Mouse (Mus musculus) naive thymus-derived CD4-positive, alpha-beta T cell, adult 2 months (primary cell): Measurements from ENCODE around the gene Serinc5.
"Not testable (repeated sequence)": the region's sequence is repeated elsewhere in the genome, so short reads cannot be mapped to it uniquely, and the experiment has no call there.

ENCODE experiments used
- DNase-seq: peaks from one replicate; pipeline ENCODE4 v3.0.0-alpha.2; 2011; ENCODE audit warnings: low read depth

Gene Serinc5

GRCm38 (mm10) chr13:92668214-92668985 lies 57.5 kb downstream of the Serinc5 start:
- DNase-seq = no peak

DNA sequence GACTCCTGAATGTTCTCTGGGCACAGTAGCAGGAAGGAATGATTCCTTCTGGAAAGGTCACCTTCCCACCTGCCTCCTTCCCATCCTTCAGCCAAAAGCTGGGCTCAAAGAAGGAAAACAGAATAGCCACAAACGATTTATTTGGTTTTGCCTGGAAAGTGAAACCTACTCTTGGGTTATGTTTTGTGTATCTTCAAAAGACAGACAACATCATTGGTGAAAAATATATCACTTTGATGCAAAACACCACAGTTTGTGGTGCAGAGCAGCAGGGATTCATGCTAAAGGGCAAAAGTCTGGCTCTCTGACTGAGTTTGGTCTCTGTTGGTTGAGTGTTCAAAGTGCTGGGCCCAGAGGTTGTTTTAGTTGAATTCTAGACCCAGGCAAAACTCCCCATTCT lies 60.8 kb downstream of the Serinc5 start:
- peak; percentile 37 for DNase-seq

DNA sequence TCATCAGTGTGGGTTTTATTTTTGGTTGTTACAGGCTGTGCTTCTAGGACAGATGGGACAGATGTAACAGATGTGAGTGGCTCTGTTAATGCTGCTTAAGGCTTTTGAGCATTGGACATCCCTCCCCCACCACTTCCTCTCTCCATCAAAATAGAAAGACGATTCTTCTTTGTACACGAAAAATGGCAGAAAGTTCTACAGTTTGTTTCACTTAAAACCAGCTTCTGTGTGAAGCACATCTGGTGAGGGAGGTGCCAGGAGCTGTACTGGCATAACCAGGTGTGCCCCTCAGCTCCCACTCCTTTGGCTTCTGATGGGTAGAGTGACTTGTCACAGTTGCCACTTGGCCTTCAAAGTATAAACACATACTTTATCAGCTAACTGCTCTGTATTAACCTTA lies 63.8 kb downstream of the Serinc5 start:
- peak; percentile 33 for DNase-seq

- peak; percentile 4 for DNase-seq
Measured at GRCm38 (mm10) chr13:92675308-92675707, 64.4 kb downstream of the Serinc5 start.

DNA sequence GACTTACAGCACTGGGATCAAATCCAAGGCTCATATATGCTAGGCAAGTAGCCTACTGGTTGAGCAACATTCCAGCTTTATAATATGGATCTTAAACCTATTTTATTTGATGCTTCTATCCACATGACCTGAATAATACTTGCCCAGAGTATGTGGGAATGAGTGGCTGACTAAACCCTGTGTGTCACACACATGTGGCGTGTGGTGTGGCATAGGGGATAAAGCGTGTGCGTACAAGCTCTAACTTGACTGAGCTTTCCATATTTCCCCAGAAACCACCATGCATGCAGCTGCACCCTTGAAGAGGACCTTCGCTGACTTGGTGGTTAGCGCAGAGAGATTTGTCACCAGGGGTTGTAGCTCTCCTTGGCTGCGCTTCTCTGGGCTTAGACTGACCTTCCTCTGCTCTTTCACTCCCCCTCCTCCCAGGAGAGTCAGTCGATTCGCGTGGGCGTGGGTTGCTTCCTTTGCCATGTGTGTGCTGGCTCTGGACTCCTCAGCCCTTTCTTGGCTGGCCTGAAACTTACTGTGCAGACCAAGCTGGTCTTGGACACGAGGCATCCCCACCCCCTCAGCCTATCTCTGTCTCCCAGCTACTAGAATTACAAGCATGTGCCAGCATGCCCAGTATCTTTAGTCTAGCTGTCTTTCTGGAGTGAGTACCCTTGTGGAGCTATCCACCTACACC lies 65.2 kb downstream of the Serinc5 start:
- no peak for DNase-seq

- no peak for DNase-seq
Measured at GRCm38 (mm10) chr13:92677656-92678055, 66.8 kb downstream of the Serinc5 start.

- no peak for DNase-seq
Measured at GRCm38 (mm10) chr13:92679661-92680060, 68.8 kb downstream of the Serinc5 start.

DNA sequence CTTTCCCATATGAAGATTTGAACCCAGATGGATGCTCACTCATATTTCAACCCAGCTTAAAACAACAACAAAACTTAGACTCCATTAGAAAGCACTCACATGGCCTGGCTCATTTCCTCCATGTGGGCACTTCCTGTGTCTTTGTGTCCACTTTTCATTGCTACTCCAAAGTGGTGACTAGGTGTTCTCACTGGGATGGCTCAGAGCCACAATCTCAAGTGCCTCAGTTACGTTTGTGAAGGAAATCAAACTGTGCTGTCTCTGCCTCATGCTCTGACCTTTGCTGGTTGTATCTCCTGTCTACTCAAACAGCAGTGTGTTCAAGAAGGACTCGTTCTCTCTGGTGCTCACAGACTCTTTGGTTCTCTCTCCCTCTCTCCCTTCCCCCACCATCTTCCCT lies 70.7 kb downstream of the Serinc5 start:
- DNase-seq = no peak

- no peak for DNase-seq
Measured at GRCm38 (mm10) chr13:92682833-92683232, 71.9 kb downstream of the Serinc5 start.

DNA sequence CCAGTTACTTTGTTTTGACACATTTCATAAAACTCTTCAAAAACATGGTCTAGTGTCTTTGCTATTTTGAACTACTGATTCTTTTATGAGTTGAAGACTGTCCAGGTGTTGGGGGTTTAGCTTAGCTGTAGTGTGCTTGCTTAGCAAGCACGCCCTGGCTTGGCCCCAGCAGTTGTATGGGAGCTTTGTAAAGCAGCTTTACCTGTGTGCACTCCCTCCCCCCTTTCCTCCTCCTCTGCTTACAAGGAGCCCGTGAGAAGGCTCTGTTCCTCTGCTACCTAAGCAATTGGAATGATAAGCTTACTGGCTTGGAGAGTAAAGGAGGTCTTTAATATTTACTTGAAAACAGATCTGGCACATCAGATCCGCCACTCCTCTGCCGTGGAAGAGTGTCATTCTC lies 72.6 kb downstream of the Serinc5 start:
- no peak for DNase-seq

DNA sequence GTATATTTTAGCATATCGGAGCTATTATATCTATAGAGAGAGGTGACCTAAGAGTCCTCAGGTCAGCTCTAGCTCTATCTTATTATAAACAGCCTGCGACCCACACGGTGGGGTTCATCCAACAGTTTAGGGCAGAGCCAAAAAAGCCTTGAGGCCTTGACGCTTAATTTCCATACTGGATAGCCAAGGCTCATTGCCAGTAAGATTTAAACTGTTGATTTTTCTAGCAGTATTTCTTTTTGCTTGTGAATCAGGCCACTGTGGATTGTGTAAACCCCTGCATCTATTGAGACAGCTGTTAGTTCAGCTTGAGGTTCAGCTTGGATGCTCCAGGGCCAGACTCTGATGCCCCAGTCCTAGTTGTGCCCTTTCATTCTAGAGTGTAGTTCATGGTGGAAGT lies 73.4 kb downstream of the Serinc5 start:
- no peak for DNase-seq

DNA sequence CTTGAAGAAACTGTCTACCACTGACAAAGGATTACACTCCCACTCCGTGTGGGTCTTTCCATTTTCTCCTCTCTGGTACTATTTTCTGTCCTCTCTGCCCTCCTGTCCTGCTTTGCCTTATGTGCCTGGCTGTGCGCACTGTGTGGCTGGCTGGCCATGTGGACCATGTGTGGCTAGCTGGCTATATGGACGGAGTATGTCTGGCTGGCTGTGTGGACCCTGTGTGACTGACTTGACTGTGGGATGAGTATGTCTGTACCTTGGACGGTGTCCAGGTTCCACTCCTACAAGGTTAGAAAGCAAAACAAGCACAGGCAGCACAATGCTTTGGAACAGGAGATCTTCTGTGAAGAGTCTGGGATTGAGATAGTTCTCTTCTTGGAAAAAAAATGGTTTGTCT lies 74.4 kb downstream of the Serinc5 start:
- no peak for DNase-seq

DNA sequence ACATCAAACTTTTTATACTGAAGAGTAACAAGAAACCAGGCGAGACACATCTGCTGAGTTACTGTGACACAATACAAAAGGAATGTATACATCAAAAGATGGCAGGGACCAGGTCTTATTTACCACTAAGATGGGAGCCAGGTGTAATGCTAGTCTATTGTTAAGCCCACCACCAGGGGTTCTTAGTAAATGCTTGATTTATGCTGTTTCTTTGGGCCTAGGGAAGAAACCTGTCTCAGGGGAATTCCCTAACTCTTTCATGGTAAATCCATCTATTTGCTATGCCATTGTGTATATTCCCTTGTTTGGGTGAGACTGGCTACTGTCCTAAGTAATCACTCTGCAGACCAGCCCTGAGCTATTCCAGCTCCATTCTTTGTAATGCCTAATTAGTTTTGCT lies 76.3 kb downstream of the Serinc5 start:
- not testable (repeated sequence) for DNase-seq

- DNase-seq = no peak
Measured at GRCm38 (mm10) chr13:92689061-92689460, 78.2 kb downstream of the Serinc5 start.

- no peak for DNase-seq
Measured at GRCm38 (mm10) chr13:92693866-92694550, 83.1 kb downstream of the Serinc5 start.

DNA sequence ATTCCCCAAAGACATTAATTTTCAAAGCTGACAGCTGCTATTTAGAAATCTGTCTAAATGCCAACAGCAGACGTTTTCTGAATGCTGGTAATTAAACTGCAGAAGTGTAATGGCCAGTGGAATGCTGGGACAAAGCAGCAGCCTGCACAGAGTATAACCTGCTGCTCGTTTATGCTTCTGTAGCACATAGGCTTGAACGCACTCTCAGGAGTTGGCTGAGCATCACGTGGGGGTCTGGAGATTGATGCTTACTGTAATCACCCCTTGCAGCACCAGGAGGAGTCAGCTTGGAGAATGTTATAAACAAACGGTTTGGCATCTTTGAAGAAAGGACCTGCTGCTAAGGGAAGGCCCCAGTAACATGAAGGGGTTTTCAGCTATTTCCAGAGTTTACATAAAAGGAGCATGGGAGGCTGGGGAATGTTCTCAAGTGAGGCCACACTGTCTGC lies 85.6 kb downstream of the Serinc5 start:
- no peak for DNase-seq

GRCm38 (mm10) chr13:92697141-92697540 lies 86.2 kb downstream of the Serinc5 start:
- DNase-seq = no peak

DNA sequence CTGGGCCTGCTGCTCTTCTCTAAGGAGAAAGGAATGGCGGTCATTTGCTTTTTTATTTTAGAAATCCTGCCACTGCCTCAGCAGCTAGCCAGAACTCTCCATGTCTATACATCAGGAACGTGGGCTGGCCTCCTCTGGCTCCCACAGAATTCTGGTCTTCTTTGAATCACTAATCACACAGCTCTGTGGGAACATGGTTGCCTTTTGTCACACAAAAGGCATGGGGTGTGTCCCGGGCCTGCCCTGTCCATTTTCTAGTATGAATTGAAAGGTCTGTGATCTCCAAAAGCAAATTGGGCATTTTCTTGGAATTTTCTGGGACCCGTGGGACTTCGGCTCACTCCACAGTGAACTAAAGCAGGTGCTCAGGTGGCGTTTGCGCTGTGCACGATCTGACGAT lies 87.9 kb downstream of the Serinc5 start:
- DNase-seq = no peak

- no peak for DNase-seq
Measured at GRCm38 (mm10) chr13:92699395-92699794, 88.5 kb downstream of the Serinc5 start.

DNA sequence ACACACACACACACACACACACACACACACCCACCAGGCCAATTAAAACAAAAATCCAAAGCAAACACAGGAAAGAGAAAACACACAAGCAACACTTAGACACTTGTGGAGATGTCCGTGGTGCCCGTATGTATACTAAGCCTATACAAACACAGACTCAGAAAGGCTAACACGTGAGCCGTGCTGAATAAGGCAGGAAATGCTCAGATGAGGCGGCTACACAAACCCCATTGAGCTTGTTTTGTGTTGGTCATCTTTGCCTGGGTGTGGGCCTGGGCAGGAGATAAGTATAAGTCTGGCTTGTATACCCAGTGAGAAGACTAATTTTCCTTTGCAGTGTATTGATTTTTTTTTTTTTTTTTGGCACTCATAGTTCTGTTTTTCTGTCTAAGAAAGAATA lies 91.1 kb downstream of the Serinc5 start:
- no peak for DNase-seq

- DNase-seq = peak; percentile 8
Measured at GRCm38 (mm10) chr13:92703241-92704027, 92.5 kb downstream of the Serinc5 start.

- DNase-seq = no peak
Measured at GRCm38 (mm10) chr13:92704189-92704588, 93.3 kb downstream of the Serinc5 start.
